Mouse (Mus musculus) liver, postnatal 0 days (tissue): ENCODE results near the gene Hoxc12.

Experiments used
- CTCF ChIP-seq: sonication (generic); IDR thresholded peaks from 2 replicates; pipeline ENCODE4 v1.5.1; 2016; ENCODE audit warnings: antibody characterized with exemption, low read depth
- EP300 ChIP-seq: IDR thresholded peaks from 2 replicates; pipeline ENCODE4 v1.6.1; 2016; ENCODE audit warnings: antibody characterized with exemption, low read depth, mild to moderate bottlenecking

DNA sequence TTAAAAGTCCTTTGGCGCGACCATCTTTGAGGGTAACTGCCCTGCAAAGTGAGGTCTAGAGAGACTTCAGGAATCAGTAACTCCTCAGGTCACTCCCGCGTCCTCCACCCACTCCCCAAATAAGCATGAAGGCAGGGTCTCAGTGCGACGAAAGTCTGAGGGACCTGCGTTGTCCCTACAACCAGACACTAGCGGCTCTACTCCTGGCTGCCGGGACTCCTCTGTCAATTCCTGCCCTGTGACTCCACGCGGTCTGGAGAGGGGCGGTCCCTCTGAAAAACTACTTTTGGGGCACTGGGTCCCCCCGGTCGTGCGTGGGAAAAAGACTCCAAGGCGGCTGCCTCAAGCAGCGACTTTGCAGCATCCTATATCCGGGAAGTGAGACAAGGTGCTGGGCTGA lies 26.5 kb upstream of the Hoxc12 start:
- TF ChIP-seq CTCF (no peak), EP300 (no peak)
